Mouse (Mus musculus) liver, embryonic 12.5 days (tissue): ENCODE measurements around the gene Malrd1. TPM values are rescaled to one million over a fixed set of nuclear protein-coding genes. Genes with fewer than 3 reads are reported as not detected.
"Not testable (repeated sequence)": the region's sequence is repeated elsewhere in the genome, so short reads cannot be mapped to it uniquely, and the experiment has no call there.

Source experiments
- ATAC-seq: fragments of 200-750 bp; cut with Nextera tagmentation; 2 replicates; pipeline ENCODE4 v1.8.0; 2017; ENCODE audit warnings: moderate number of reproducible peaks, mild to moderate bottlenecking, moderate library complexity
- H3K27ac ChIP-seq: fragments of 300-500 bp; sonication (generic); 2 replicates; pipeline ENCODE4 v1.5.1; 2016; ENCODE audit warnings: mild to moderate bottlenecking
- H3K27me3 ChIP-seq: fragments of 300-500 bp; sonication (generic); replicated peaks from 2 replicates; pipeline ENCODE4 v1.6.1; 2016; ENCODE audit warnings: mild to moderate bottlenecking, moderate library complexity
- H3K36me3 ChIP-seq: fragments of 300-500 bp; sonication (generic); 2 replicates; pipeline ENCODE4 v1.6.1; 2016; ENCODE audit warnings: mild to moderate bottlenecking, moderate library complexity
- H3K4me1 ChIP-seq: fragments of 300-500 bp; sonication (generic); 2 replicates; pipeline ENCODE4 v1.6.1; 2016
- H3K4me2 ChIP-seq: fragments of 300-500 bp; sonication (generic); 2 replicates; pipeline ENCODE4 v1.6.1; 2016; ENCODE audit warnings: mild to moderate bottlenecking, moderate library complexity
- H3K4me3 ChIP-seq: fragments of 300-500 bp; sonication (generic); 2 replicates; pipeline ENCODE4 v1.5.1; 2016; ENCODE audit warnings: mild to moderate bottlenecking, moderate library complexity
- H3K9ac ChIP-seq: fragments of 300-500 bp; sonication (generic); 2 replicates; pipeline ENCODE4 v1.6.1; 2016; ENCODE audit warnings: mild to moderate bottlenecking, moderate library complexity
- H3K9me3 ChIP-seq: fragments of 300-500 bp; sonication (generic); replicated peaks from 2 replicates; pipeline ENCODE4 v1.6.1; 2016; ENCODE audit warnings: mild to moderate bottlenecking, moderate library complexity
- WGBS: fragments of 180-500 bp; shearing (Covaris S2); methylation state at CpG from one replicate; pipeline ENCODE4 v1.1.7; 2016; ENCODE audit not compliant: insufficient replicate concordance; 5-methylcytosine and 5-hydroxymethylcytosine counted together
- polyA plus RNA-seq: library from polyadenylated mRNA; unstranded; fragments of >200 nt; fragmentation: Nextera tagmentation; extraction: Ambion mirVana; gene quantifications from 2 replicates; pipeline ENCODE4 v1.2.1, GENCODE M21; 2016

Malrd1 gene
- polyA plus RNA-seq, 1 experiment from 2014 or later = not detected

DNA sequence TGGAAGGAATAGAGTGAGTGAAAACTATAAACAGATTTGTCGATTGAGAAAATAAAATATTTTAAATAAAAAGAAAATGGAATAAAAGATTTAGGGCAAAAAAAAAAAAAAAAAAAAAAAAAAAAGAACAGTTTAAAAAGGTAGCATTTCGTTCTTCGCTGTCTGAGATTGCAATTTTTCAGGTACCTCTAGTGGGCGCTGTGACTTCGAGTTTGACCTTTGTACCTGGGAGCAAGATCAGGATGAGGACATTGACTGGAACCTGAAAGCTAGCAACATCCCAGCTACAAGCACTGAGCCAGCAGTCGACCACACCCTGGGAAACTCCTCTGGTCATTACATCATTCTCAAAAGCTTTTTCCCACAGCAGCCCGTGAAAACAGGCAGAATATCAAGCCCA lies 343.1 kb downstream of the Malrd1 start:
- WGBS = 22% methylated on average over 7 of the region's 7 CpGs
- Histone ChIP-seq H3K36me3 (no peaks in the 10 kb centered on the region), H3K4me3 (no peak overlapping the region), H3K9ac (no peak overlapping the region), H3K27ac (no peak overlapping the region), H3K4me1 (no peaks in the 10 kb centered on the region), H3K27me3 (no peaks in the 10 kb centered on the region), H3K9me3 (no peaks in the 10 kb centered on the region), H3K4me2 (no peak overlapping the region)
- no peak for ATAC-seq

DNA sequence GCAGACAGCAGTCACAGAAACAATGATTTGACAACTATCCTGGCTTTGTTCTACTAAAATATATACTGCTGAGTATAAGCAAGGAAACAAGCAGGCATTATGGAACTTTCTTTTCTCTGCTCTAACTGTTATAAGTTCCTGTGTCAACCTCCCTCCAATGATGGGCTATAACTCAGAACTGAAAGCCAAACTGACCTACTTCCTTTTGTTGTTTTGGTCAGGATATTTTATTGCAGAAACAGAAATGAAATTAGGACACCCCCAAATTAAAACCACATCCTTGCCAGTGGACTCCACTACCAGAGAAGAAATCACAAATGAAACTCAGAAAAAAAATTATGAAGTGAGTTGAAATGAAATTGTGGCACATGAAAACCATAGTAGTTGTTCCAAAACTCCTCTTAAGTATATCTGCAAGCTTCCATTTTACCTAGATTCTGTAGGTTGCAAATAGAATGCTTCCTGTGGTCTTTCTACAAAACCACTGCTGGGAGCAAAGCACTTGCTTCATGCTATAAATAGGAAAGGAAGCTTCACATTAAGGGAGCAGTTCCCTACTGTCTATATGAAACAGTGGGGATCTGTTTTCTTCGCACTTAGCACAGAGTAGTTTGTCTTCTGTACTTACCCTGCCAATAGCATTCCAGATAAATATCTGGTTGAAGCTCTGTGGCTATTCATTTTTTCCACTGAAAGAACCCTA lies 367.3 kb downstream of the Malrd1 start:
- Histone ChIP-seq H3K4me3 (no peak overlapping the region), H3K4me2 (no peak overlapping the region), H3K9me3 (no peaks in the 10 kb centered on the region), H3K9ac (no peak overlapping the region), H3K27ac (no peak overlapping the region), H3K36me3 (no peaks in the 10 kb centered on the region), H3K27me3 (no peaks in the 10 kb centered on the region), H3K4me1 (no peaks in the 10 kb centered on the region)
- no peak for ATAC-seq
- WGBS = 28% methylated on average over 1 of the region's 1 CpGs

DNA sequence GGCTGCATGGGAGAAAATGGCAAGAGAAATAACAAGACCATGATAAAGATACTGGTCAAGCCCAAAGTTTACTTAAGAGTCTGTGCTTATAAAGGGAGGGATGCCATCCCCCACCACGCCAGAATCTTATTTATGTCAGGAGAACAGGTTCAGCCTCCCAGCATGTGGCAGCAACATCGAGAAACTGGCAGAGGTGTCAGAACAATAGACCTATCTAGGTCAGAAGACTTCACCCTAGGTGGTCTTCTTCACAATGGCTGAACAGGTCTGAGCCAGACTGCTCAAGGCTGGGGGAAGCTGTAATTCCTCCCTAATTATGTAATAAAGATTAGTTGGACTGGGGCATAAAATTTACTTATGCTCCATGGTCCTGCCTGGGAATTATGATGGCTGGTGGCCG lies 399.2 kb downstream of the Malrd1 start:
- Histone ChIP-seq H3K9me3 (no peaks in the 10 kb centered on the region), H3K9ac (no peak overlapping the region), H3K4me3 (no peak overlapping the region), H3K27me3 (no peaks in the 10 kb centered on the region), H3K36me3 (no peaks in the 10 kb centered on the region), H3K4me1 (no peaks in the 10 kb centered on the region), H3K27ac (no peak overlapping the region), H3K4me2 (no peak overlapping the region)
- WGBS = 39% methylated on average over 3 of the region's 3 CpGs
- no peak for ATAC-seq

DNA sequence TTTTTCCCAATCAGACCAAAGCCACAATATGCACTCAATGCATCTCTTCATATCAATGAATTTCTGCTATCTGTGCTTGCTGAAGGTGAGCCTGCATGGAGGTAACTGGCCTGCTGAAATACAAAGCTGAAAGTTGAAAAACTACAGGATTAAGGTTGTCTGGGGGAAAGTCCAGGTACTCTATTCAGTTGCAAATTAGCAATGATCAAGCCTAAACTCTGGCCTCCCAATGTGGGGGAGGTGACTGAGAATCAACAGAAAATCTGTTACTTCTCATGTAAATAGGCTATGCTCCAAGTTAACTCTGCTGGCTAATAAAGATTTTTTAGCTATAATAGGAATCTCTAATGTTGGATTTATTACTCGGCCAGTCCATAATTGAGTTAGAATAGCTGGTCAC lies 399.8 kb downstream of the Malrd1 start:
- no peaks in the 10 kb centered on the region for H3K4me1 ChIP-seq
- no peak for ATAC-seq
- H3K4me3 ChIP-seq = no peak overlapping the region
- H3K9me3 ChIP-seq = no peaks in the 10 kb centered on the region
- H3K9ac ChIP-seq = no peak overlapping the region
- WGBS = 59% methylated on average over 1 of the region's 1 CpGs
- H3K27ac ChIP-seq = no peak overlapping the region
- H3K4me2 ChIP-seq = no peak overlapping the region
- H3K27me3 ChIP-seq = no peaks in the 10 kb centered on the region
- no peaks in the 10 kb centered on the region for H3K36me3 ChIP-seq

DNA sequence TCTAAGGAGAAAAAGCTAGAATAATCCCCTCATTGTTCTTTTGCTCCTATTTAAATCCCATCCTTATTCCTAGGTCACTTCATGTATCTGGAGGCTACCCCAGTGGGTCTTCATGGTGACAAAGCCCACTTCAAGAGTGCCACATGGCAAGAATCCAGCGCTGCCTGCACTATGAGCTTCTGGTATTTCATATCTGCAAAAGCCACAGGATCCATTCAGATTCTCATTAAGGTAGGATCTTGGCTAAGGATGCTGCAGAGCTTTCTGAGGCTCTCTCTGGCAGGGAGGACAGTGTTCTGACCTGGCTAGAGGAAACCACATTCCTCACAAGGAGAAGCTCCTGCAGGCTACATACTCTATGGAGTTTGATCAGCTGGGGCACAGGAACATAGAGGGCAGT lies 405.2 kb downstream of the Malrd1 start:
- no peak overlapping the region for H3K27ac ChIP-seq
- H3K9me3 ChIP-seq = no peaks in the 10 kb centered on the region
- WGBS = 71% methylated on average over 1 of the region's 1 CpGs
- H3K4me2 ChIP-seq = no peak overlapping the region
- no peaks in the 10 kb centered on the region for H3K4me1 ChIP-seq
- no peaks in the 10 kb centered on the region for H3K27me3 ChIP-seq
- no peak overlapping the region for H3K4me3 ChIP-seq
- H3K9ac ChIP-seq = no peak overlapping the region
- no peaks in the 10 kb centered on the region for H3K36me3 ChIP-seq
- ATAC-seq = no peak

DNA sequence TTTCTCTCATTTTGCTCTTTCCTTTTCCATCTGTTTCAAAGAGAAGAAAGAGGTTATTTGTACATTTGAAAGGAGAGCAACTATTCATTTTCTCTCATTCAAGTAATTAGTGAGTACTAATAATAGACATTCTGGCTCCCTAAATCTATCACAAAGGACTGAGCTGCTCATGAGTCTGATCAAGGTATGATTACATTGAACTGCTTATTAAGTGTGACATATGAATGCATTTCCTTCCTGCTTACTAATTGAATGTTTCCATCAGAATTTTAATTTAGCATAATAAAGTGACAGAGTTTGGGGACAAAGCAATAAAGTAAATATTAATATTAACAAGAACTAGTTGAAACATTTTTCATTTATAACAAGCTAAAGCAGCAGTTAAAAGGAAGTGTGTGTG lies 405.6 kb downstream of the Malrd1 start:
- no peak overlapping the region for H3K4me3 ChIP-seq
- no peaks in the 10 kb centered on the region for H3K27me3 ChIP-seq
- H3K4me1 ChIP-seq = no peaks in the 10 kb centered on the region
- no peaks in the 10 kb centered on the region for H3K36me3 ChIP-seq
- ATAC-seq = no peak
- no peak overlapping the region for H3K4me2 ChIP-seq
- H3K9ac ChIP-seq = no peak overlapping the region
- H3K9me3 ChIP-seq = no peaks in the 10 kb centered on the region
- H3K27ac ChIP-seq = no peak overlapping the region

DNA sequence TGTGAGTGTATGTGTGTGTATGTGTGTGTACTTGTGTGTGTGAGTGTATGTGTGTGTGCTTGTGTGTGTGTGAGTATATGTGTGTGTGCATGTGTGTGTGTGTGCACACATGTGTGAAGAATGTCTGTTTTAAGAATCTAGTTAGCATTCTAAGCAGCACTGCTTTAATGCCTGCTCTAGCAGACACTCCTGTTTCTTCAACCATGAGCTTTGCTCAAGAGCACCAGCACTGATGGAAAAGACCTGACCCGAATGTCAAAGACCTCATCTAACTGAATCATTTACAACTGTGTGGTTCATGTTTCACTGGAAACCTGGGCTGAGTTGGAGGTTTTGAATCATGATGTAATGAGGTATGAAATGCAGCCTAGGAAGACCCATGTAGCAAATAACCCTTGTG lies 406.1 kb downstream of the Malrd1 start:
- H3K9me3 ChIP-seq = no peaks in the 10 kb centered on the region
- no peaks in the 10 kb centered on the region for H3K27me3 ChIP-seq
- no peaks in the 10 kb centered on the region for H3K4me1 ChIP-seq
- H3K4me3 ChIP-seq = no peak overlapping the region
- no peak overlapping the region for H3K9ac ChIP-seq
- WGBS = 46% methylated on average over 1 of the region's 1 CpGs
- H3K36me3 ChIP-seq = no peaks in the 10 kb centered on the region
- H3K4me2 ChIP-seq = no peak overlapping the region
- H3K27ac ChIP-seq = no peak overlapping the region
- ATAC-seq = no peak

DNA sequence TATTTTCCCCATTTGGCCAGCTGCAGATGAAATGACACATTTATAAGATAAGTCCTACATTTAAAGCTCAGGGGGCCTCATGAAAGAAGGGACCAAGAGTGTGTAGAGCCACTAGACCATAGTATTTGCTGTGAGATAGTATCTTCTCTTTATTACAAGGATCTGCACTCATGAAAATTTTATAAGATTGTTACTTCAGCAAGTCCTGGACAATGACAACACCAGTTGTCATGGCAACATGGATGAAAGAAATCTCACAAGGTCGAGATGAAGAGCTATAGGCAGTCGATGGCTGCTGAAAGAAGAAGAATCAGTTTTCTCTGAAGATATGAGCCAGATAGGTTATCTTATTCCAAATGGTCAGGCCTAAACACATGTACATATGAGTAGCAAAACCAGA lies 476.6 kb downstream of the Malrd1 start:
- 50% methylated on average over 2 of the region's 2 CpGs for WGBS
- Histone ChIP-seq H3K27me3 (no peaks in the 10 kb centered on the region), H3K9ac (no peak overlapping the region), H3K4me2 (no peak overlapping the region), H3K27ac (no peak overlapping the region), H3K9me3 (no peaks in the 10 kb centered on the region), H3K4me1 (no peaks in the 10 kb centered on the region), H3K4me3 (no peak overlapping the region), H3K36me3 (no peaks in the 10 kb centered on the region)
- ATAC-seq = no peak

DNA sequence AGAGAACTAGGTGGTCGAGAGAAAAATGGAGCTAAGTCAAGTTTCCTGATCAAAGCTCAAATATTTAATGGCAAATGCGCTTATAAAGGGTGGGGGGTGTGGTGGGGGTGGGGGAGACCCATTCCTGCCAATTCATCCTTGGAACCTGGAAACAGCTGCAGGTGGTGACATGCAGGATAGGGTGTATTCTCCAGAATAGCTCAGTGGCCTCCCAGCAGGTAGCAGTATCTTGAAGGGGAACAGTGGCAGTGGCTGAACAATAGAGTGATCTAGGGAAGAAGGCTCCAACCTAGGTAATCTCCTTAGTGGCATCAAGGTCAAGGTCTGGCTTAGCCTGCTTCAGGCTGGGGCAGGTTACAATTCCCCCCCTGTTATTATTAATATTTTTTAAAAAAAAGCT lies 490.8 kb downstream of the Malrd1 start:
- H3K4me1 ChIP-seq, ATAC-seq, H3K27me3 ChIP-seq, H3K4me3 ChIP-seq, H3K36me3 ChIP-seq, H3K9me3 ChIP-seq, H3K27ac ChIP-seq, H3K9ac ChIP-seq, H3K4me2 ChIP-seq: not testable (repeated sequence)
- 52% methylated on average over 2 of the region's 2 CpGs for WGBS

DNA sequence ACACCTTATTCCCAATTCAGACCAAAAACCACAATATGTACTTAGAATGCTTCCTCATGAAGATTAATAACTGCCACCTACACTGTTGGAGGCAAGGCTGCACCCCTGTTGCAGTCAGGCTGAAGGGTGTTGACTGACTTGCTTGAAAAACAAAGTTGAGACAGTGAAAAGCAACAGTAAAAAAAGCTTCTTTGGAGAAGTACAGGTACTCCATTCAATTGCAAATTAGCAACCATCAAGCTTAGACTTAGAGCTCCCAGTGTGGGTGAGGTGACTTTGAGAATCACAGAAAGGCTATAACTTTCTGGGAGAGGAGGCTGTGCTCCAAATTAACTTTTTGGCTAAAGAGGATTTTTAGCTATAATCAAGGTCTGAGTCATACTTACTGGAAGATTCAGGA lies 491.4 kb downstream of the Malrd1 start:
- not testable (repeated sequence) for H3K27ac ChIP-seq, H3K27me3 ChIP-seq, H3K4me1 ChIP-seq, H3K4me2 ChIP-seq, H3K9ac ChIP-seq, H3K36me3 ChIP-seq, ATAC-seq, H3K4me3 ChIP-seq, H3K9me3 ChIP-seq

DNA sequence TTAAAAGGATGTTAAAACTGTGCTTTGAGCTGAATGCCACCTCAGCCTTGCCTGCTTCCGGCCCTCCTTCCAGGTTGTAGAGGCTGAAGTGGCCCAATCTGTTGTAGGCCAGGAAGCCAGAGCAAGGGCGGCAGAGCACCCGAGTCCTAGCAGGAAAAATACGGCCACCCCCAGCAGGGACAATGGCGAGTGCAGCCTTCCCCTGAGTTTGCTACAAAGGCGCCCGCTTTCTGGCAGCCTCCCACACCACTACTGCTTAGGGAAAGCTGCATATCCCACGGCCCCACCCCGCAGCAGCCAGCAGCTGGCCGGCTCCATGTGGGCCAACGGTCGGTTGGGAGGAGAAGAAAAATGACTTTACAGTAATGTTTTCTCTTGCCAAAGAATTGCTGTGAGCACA lies 503.5 kb downstream of the Malrd1 start:
- Histone ChIP-seq H3K27ac (no peak overlapping the region), H3K4me2 (no peak overlapping the region), H3K4me1 (no peaks in the 10 kb centered on the region), H3K9me3 (no peaks in the 10 kb centered on the region), H3K27me3 (no peaks in the 10 kb centered on the region), H3K9ac (no peak overlapping the region), H3K4me3 (no peak overlapping the region), H3K36me3 (no peaks in the 10 kb centered on the region)
- no peak for ATAC-seq
- WGBS = 75% methylated on average over 12 of the region's 12 CpGs

DNA sequence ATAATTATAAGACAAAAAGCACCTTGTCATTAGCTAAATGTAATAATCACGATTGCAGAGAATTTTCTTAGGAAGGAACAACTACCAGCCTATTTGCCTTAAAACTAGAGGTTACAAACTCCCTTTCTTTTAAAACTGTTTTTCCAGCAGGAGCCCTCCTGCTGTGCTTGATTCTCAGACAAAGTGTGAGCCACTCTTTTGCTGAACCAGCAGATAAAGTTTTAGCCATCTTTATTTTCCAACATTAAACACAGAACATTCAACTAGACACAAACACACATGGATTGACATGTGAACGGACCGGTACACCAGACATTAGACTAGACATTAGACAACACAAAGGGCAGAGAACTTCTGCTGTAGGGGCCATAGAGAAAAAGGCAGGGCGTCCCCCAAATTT lies 505.3 kb downstream of the Malrd1 start:
- 64% methylated on average over 4 of the region's 4 CpGs for WGBS

DNA sequence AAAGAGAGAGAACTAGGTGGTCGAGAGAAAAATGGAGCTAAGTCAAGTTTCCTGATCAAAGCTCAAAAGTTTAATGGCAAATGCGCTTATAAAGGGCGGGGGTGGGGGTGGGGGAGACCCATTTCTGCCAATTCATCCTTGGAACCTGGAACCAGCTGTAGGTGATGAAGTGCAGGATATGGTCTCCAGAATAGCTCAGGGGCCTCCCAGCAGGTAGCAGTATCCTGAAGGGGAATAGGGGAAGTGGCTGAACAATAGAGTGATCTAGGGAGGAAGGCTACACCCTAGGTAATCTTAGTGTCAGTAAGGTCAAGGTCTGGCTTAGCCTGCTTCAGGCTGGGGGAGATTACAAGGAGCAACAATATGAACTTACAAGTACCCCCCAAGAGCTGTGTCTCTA lies 506.5 kb downstream of the Malrd1 start:
- WGBS = 67% methylated on average over 3 of the region's 3 CpGs
- Histone ChIP-seq H3K27ac (no peak overlapping the region), H3K27me3 (no peaks in the 10 kb centered on the region), H3K4me1 (no peaks in the 10 kb centered on the region), H3K36me3 (no peaks in the 10 kb centered on the region), H3K9me3 (no peaks in the 10 kb centered on the region), H3K4me3 (no peak overlapping the region), H3K9ac (no peak overlapping the region), H3K4me2 (no peak overlapping the region)
- no peak for ATAC-seq

More for the DNA sequence above, 505.3 kb downstream of the Malrd1 start:
- Histone ChIP-seq H3K4me3 (no peak overlapping the region), H3K27ac (no peak overlapping the region), H3K36me3 (no peaks in the 10 kb centered on the region), H3K4me1 (no peaks in the 10 kb centered on the region), H3K27me3 (no peaks in the 10 kb centered on the region), H3K4me2 (no peak overlapping the region), H3K9me3 (no peaks in the 10 kb centered on the region), H3K9ac (no peak overlapping the region)
- no peak for ATAC-seq
